Mouse (Mus musculus) embryonic facial prominence, embryonic 10.5 days (tissue): ENCODE results near the gene Ajap1. TPM values are rescaled to one million over a fixed set of nuclear protein-coding genes. Genes with fewer than 3 reads are reported as not detected.

Experiments
- DNase-seq: peaks from one replicate; pipeline ENCODE4 v3.0.0-alpha.2; 2017; ENCODE audit warnings: low spot score
- H3K27ac ChIP-seq: fragments of 300-500 bp; sonication (generic); replicated peaks from 2 replicates; pipeline ENCODE4 v1.5.1; 2016; ENCODE audit warnings: mild to moderate bottlenecking
- H3K27me3 ChIP-seq: fragments of 300-500 bp; sonication (generic); replicated peaks from 2 replicates; pipeline ENCODE4 v1.6.1; 2016; ENCODE audit warnings: low read depth, mild to moderate bottlenecking; ENCODE audit not compliant: poor library complexity, severe bottlenecking
- H3K36me3 ChIP-seq: fragments of 300-500 bp; sonication (generic); replicated peaks from 2 replicates; pipeline ENCODE4 v1.6.1; 2016; ENCODE audit warnings: mild to moderate bottlenecking, moderate library complexity
- H3K4me1 ChIP-seq: fragments of 300-500 bp; sonication (generic); 2 replicates; pipeline ENCODE4 v1.6.1; 2016
- H3K4me3 ChIP-seq: fragments of 300-500 bp; sonication (generic); 2 replicates; pipeline ENCODE4 v1.5.1; 2016; ENCODE audit warnings: mild to moderate bottlenecking, moderate library complexity
- H3K9me3 ChIP-seq: fragments of 300-500 bp; sonication (generic); 2 replicates; pipeline ENCODE4 v1.6.1; 2016; ENCODE audit warnings: mild to moderate bottlenecking
- WGBS: fragments of 180-500 bp; shearing (Covaris S2); methylation state at CpG from one replicate; pipeline ENCODE4 v1.1.7; 2016; 5-methylcytosine and 5-hydroxymethylcytosine counted together
- polyA plus RNA-seq: library from polyadenylated mRNA; unstranded; fragments of >200 nt; fragmentation: Nextera tagmentation; extraction: Ambion mirVana; gene quantifications from 2 replicates; pipeline ENCODE4 v1.2.1, GENCODE M21; 2016

Ajap1 gene
- polyA plus RNA-seq, 1 experiment from 2014 or later = 1.7 TPM

GRCm38 (mm10) chr4:153439031-153439430, 43.6 kb downstream of the Ajap1 start:
- no peak for DNase-seq
- Histone ChIP-seq H3K4me3 (no peak overlapping the region), H3K27me3 (no peaks in the 10 kb centered on the region), H3K4me1 (peaks cover 4% of the 10 kb centered on the region; the same call in 1 of the 2 replicates), H3K27ac (no peak overlapping the region), H3K36me3 (no peaks in the 10 kb centered on the region), H3K9me3 (no peaks in the 10 kb centered on the region)
- 70% methylated on average over 12 of the region's 12 CpGs for WGBS

- 85% methylated on average over 9 of the region's 9 CpGs for WGBS
- Histone ChIP-seq H3K4me3 (no peak overlapping the region), H3K36me3 (no peaks in the 10 kb centered on the region), H3K9me3 (no peaks in the 10 kb centered on the region), H3K27me3 (no peaks in the 10 kb centered on the region), H3K4me1 (peaks cover 4% of the 10 kb centered on the region; the same call in 1 of the 2 replicates), H3K27ac (no peak overlapping the region)
- DNase-seq = no peak
These were observed 45.4 kb downstream of the Ajap1 start for GRCm38 (mm10) chr4:153437196-153437595.

- no peaks in the 10 kb centered on the region for H3K9me3 ChIP-seq
- no peak overlapping the region for H3K4me3 ChIP-seq
- no peaks in the 10 kb centered on the region for H3K27me3 ChIP-seq
- WGBS = 84% methylated on average over 5 of the region's 5 CpGs
- no peak for DNase-seq
- H3K27ac ChIP-seq = no peak overlapping the region
- H3K4me1 ChIP-seq = peaks cover 7% of the 10 kb centered on the region; the same call in 1 of the 2 replicates
- no peaks in the 10 kb centered on the region for H3K36me3 ChIP-seq
These were observed 46.7 kb downstream of the Ajap1 start for GRCm38 (mm10) chr4:153435917-153436316.

- no peaks in the 10 kb centered on the region for H3K27me3 ChIP-seq
- DNase-seq = peak; percentile 71
- no peak overlapping the region for H3K27ac ChIP-seq
- no peak overlapping the region for H3K4me3 ChIP-seq
- H3K9me3 ChIP-seq = peaks cover 8% of the 10 kb centered on the region; the same call in 1 of the 2 replicates
- peaks cover 23% of the 10 kb centered on the region; the same call in 1 of the 2 replicates for H3K4me1 ChIP-seq
- WGBS = 92% methylated on average over 2 of the region's 2 CpGs
- H3K36me3 ChIP-seq = no peaks in the 10 kb centered on the region; the same call in 1 of the 2 replicates
These were observed 52.6 kb downstream of the Ajap1 start for GRCm38 (mm10) chr4:153429971-153430370.

GRCm38 (mm10) chr4:153425961-153426656, 56.5 kb downstream of the Ajap1 start:
- 85% methylated on average over 16 of the region's 16 CpGs for WGBS
- no peak overlapping the region for H3K4me3 ChIP-seq
- H3K9me3 ChIP-seq = peaks cover 8% of the 10 kb centered on the region; the same call in 1 of the 2 replicates
- H3K27me3 ChIP-seq = no peaks in the 10 kb centered on the region
- peaks cover 20% of the 10 kb centered on the region; the same call in 1 of the 2 replicates for H3K4me1 ChIP-seq
- no peak for DNase-seq
- H3K36me3 ChIP-seq = no peaks in the 10 kb centered on the region; the same call in 1 of the 2 replicates
- no peak overlapping the region for H3K27ac ChIP-seq

- no peak overlapping the region for H3K4me3 ChIP-seq
- H3K9me3 ChIP-seq = peaks cover under 1% of the 10 kb centered on the region; the same call in 1 of the 2 replicates
- 0 out of 2 replicates have a peak, but pooled peaks cover 8% of the 10 kb centered on the region for H3K27me3 ChIP-seq
- no peak overlapping the region for H3K27ac ChIP-seq
- H3K4me1 ChIP-seq = peaks cover 21% of the 10 kb centered on the region
- H3K36me3 ChIP-seq = no peaks in the 10 kb centered on the region
- no peak for DNase-seq
- 85% methylated on average over 10 of the region's 10 CpGs for WGBS
These were observed 58.3 kb downstream of the Ajap1 start for GRCm38 (mm10) chr4:153424324-153424723.

- H3K4me3 ChIP-seq = peak overlapping the region; percentile 53
- DNase-seq = peak; percentile 69
- 1% methylated on average over 12 of the region's 12 CpGs for WGBS
- no peaks in the 10 kb centered on the region for H3K9me3 ChIP-seq
- H3K4me1 ChIP-seq = peaks cover 29% of the 10 kb centered on the region
- H3K36me3 ChIP-seq = no peaks in the 10 kb centered on the region
- no peak overlapping the region for H3K27ac ChIP-seq
- H3K27me3 ChIP-seq = peaks cover 16% of the 10 kb centered on the region; the same call in 1 of the 2 replicates
These were observed 64.7 kb downstream of the Ajap1 start for GRCm38 (mm10) chr4:153417926-153418325.

GRCm38 (mm10) chr4:153417164-153417896, 65.3 kb downstream of the Ajap1 start:
- Histone ChIP-seq H3K4me1 (peaks cover 29% of the 10 kb centered on the region), H3K4me3 (peak overlapping the region; percentile 53), H3K9me3 (no peaks in the 10 kb centered on the region), H3K36me3 (no peaks in the 10 kb centered on the region), H3K27me3 (peaks cover 16% of the 10 kb centered on the region; the same call in 1 of the 2 replicates), H3K27ac (no peak overlapping the region; the same call in 1 of the 2 replicates)
- WGBS = 4% methylated on average over 23 of the region's 23 CpGs
- DNase-seq = peak; percentile 69

- no peaks in the 10 kb centered on the region for H3K9me3 ChIP-seq
- no peak overlapping the region for H3K27ac ChIP-seq
- H3K4me1 ChIP-seq = peaks cover 29% of the 10 kb centered on the region
- WGBS = 70% methylated on average over 9 of the region's 9 CpGs
- H3K4me3 ChIP-seq = no peak overlapping the region
- no peak for DNase-seq
- H3K36me3 ChIP-seq = no peaks in the 10 kb centered on the region
- H3K27me3 ChIP-seq = peaks cover 16% of the 10 kb centered on the region; the same call in 1 of the 2 replicates
These were observed 66.5 kb downstream of the Ajap1 start for GRCm38 (mm10) chr4:153416111-153416510.

GRCm38 (mm10) chr4:153398421-153398820, 84.2 kb downstream of the Ajap1 start:
- no peaks in the 10 kb centered on the region for H3K27me3 ChIP-seq
- H3K9me3 ChIP-seq = no peaks in the 10 kb centered on the region
- no peak for DNase-seq
- WGBS = 93% methylated on average over 8 of the region's 8 CpGs
- no peaks in the 10 kb centered on the region for H3K4me1 ChIP-seq
- no peaks in the 10 kb centered on the region for H3K36me3 ChIP-seq
- no peak overlapping the region for H3K27ac ChIP-seq
- H3K4me3 ChIP-seq = no peak overlapping the region

GRCm38 (mm10) chr4:153387478-153387877, 95.1 kb downstream of the Ajap1 start:
- Histone ChIP-seq H3K27me3 (no peaks in the 10 kb centered on the region), H3K36me3 (no peaks in the 10 kb centered on the region), H3K4me1 (no peaks in the 10 kb centered on the region), H3K4me3 (no peak overlapping the region), H3K27ac (no peak overlapping the region), H3K9me3 (peaks cover 7% of the 10 kb centered on the region; the same call in 1 of the 2 replicates)
- DNase-seq = no peak
- WGBS = 93% methylated on average over 12 of the region's 12 CpGs

GRCm38 (mm10) chr4:153381433-153381832, 101.2 kb downstream of the Ajap1 start:
- Histone ChIP-seq H3K4me3 (no peak overlapping the region), H3K9me3 (peaks cover 7% of the 10 kb centered on the region; the same call in 1 of the 2 replicates), H3K4me1 (peaks cover 9% of the 10 kb centered on the region), H3K36me3 (no peaks in the 10 kb centered on the region), H3K27ac (no peak overlapping the region), H3K27me3 (no peaks in the 10 kb centered on the region; the same call in 1 of the 2 replicates)
- DNase-seq = no peak
- WGBS = 48% methylated on average over 7 of the region's 7 CpGs
